Mouse (Mus musculus) liver, postnatal 0 days (tissue): ENCODE results near the gene Crygn.

ENCODE experiments used
- CTCF ChIP-seq: sonication (generic); IDR thresholded peaks from 2 replicates; pipeline ENCODE4 v1.5.1; 2016; ENCODE audit warnings: antibody characterized with exemption, low read depth
- EP300 ChIP-seq: IDR thresholded peaks from 2 replicates; pipeline ENCODE4 v1.6.1; 2016; ENCODE audit warnings: antibody characterized with exemption, low read depth, mild to moderate bottlenecking

GRCm38 (mm10) chr5:24733771-24734426 is 23.9 kb downstream of the Crygn start:
- TF ChIP-seq CTCF = no peak
- TF ChIP-seq EP300 = no peak
